Mouse (Mus musculus): ENCODE results near the gene Rarres2.

GRCm38 (mm10) chr6:48591871-48592270 is 19.3 kb upstream of the Rarres2 start:
- TF ChIP-seq CTCF (IDR thresholded peaks at IDR 0.05; ENCODE audit: low read depth) (no peak), EP300 (IDR thresholded peaks at IDR 0.05; ENCODE audit: low read depth) (no peak)
